Mouse (Mus musculus) gastrocnemius, postnatal 10 days (tissue): ENCODE data around the gene Bin2. TPM values are rescaled to one million over a fixed set of nuclear protein-coding genes. Genes with fewer than 3 reads are reported as not detected.

Experiments used
- DNase-seq: peaks from one replicate; pipeline ENCODE4 v3.0.0; 2021; ENCODE audit warnings: mixed read lengths
- long read RNA-seq, 2 experiments: library from polyadenylated mRNA; stranded (forward); transcript quantifications; one replicate each; pipeline ENCODE4 v2.0.0; 2021
- total RNA-seq, 2 experiments: library from RNA; stranded (reverse); gene quantifications; 2 replicates each; pipeline ENCODE4 v1.2.3; 2021

Bin2 gene
- 1 to 10 TPM in 1 of 2 experiments, under 1 TPM in 1; 0.59 to 2.0 TPM for total RNA-seq
- long read RNA-seq, experiment 1, partial matches to known transcripts, result 0 of 3 reads
- long read RNA-seq, experiment 1, other reads (novel, unspliced or antisense), result 0 of 3 reads
- long read RNA-seq, experiment 2, partial matches to known transcripts, result 1 of 1 reads
- long read RNA-seq, experiment 2, other reads (novel, unspliced or antisense), result 0 of 1 reads

- DNase-seq, result no peak
Measured at GRCm38 (mm10) chr15:100669337-100669736, at the start of gene Bin2. TSS of gene Bin2 (minus strand) at chr15:100669553.

- DNase-seq, result no peak
Measured at GRCm38 (mm10) chr15:100718572-100718971, 49.2 kb upstream of the Bin2 start.

GRCm38 (mm10) chr15:100717933-100718332 lies 48.6 kb upstream of the Bin2 start:
- no peak for DNase-seq

GRCm38 (mm10) chr15:100715399-100715993 lies 46.1 kb upstream of the Bin2 start:
- DNase-seq, result no peak

- no peak for DNase-seq
Measured at GRCm38 (mm10) chr15:100714470-100714869, 45.1 kb upstream of the Bin2 start.

GRCm38 (mm10) chr15:100710838-100711237 lies 41.5 kb upstream of the Bin2 start:
- DNase-seq, result no peak

- DNase-seq, result no peak
Measured at GRCm38 (mm10) chr15:100708433-100709078, 39.2 kb upstream of the Bin2 start.

GRCm38 (mm10) chr15:100706226-100706625 lies 36.9 kb upstream of the Bin2 start:
- no peak for DNase-seq

- DNase-seq, result no peak
Measured at GRCm38 (mm10) chr15:100705376-100705775, 36.0 kb upstream of the Bin2 start.

- DNase-seq, result no peak
Measured at GRCm38 (mm10) chr15:100703913-100704312, 34.6 kb upstream of the Bin2 start.

- no peak for DNase-seq
Measured at GRCm38 (mm10) chr15:100701856-100702255, 32.5 kb upstream of the Bin2 start.

GRCm38 (mm10) chr15:100701108-100701507 lies 31.8 kb upstream of the Bin2 start:
- no peak for DNase-seq

GRCm38 (mm10) chr15:100700424-100700823 lies 31.1 kb upstream of the Bin2 start:
- no peak for DNase-seq

- DNase-seq, result no peak
Measured at GRCm38 (mm10) chr15:100699386-100699785, 30.0 kb upstream of the Bin2 start.

GRCm38 (mm10) chr15:100698078-100698477 lies 28.7 kb upstream of the Bin2 start:
- DNase-seq, result no peak

- DNase-seq, result no peak
Measured at GRCm38 (mm10) chr15:100694406-100694805, 25.1 kb upstream of the Bin2 start.

- DNase-seq, result no peak
Measured at GRCm38 (mm10) chr15:100691990-100692389, 22.6 kb upstream of the Bin2 start.

- DNase-seq, result no peak
Measured at GRCm38 (mm10) chr15:100687430-100687971, 18.1 kb upstream of the Bin2 start, which contains the start of gene Cela1. TSS of gene Cela1 (minus strand) at chr15:100687921.

- DNase-seq, result no peak
Measured at GRCm38 (mm10) chr15:100686989-100687388, 17.6 kb upstream of the Bin2 start.

- no peak for DNase-seq
Measured at GRCm38 (mm10) chr15:100686434-100686833, 17.1 kb upstream of the Bin2 start.

- DNase-seq, result no peak
Measured at GRCm38 (mm10) chr15:100685849-100686248, 16.5 kb upstream of the Bin2 start.

GRCm38 (mm10) chr15:100685255-100685654 lies 15.9 kb upstream of the Bin2 start:
- DNase-seq, result no peak

- no peak for DNase-seq
Measured at GRCm38 (mm10) chr15:100684450-100684849, 15.1 kb upstream of the Bin2 start.
